Mouse (Mus musculus) midbrain, embryonic 14.5 days (tissue): ENCODE measurements around the gene Exph5. TPM values are rescaled to one million over a fixed set of nuclear protein-coding genes. Genes with fewer than 3 reads are reported as not detected.
A peak's percentile ranks its signal among the peaks of the same experiment; 100 is the strongest.

Experiments used
- ATAC-seq: fragments of 200-750 bp; cut with Nextera tagmentation; 2 replicates; pipeline ENCODE4 v1.8.0; 2017; ENCODE audit warnings: moderate number of reproducible peaks, moderate library complexity; ENCODE audit not compliant: low FRiP score, low TSS enrichment
- DNase-seq: peaks from one replicate; pipeline ENCODE4 v3.0.0-alpha.2; 2015
- H3K27ac ChIP-seq: fragments of 300-500 bp; sonication (generic); replicated peaks from 2 replicates; pipeline ENCODE4 v1.5.1; 2014; ENCODE audit warnings: mild to moderate bottlenecking, low read depth, low read length, moderate library complexity
- H3K27me3 ChIP-seq: fragments of 300-500 bp; sonication (generic); 2 replicates; pipeline ENCODE4 v1.6.1; 2014; ENCODE audit warnings: low read length, control low read depth, mixed read lengths; ENCODE audit not compliant: control insufficient read depth, insufficient read depth
- H3K36me3 ChIP-seq: fragments of 300-500 bp; sonication (generic); 2 replicates; pipeline ENCODE4 v1.6.1; 2014; ENCODE audit warnings: low read length, control low read depth; ENCODE audit not compliant: control insufficient read depth, insufficient read depth
- H3K4me1 ChIP-seq: fragments of 300-500 bp; sonication (generic); 2 replicates; pipeline ENCODE4 v1.6.1; 2014; ENCODE audit warnings: mild to moderate bottlenecking, antibody characterized with exemption, low read length, control low read depth; ENCODE audit not compliant: control insufficient read depth, insufficient read depth
- H3K4me2 ChIP-seq: fragments of 300-500 bp; sonication (generic); 2 replicates; pipeline ENCODE4 v1.6.1; 2014; ENCODE audit warnings: mild to moderate bottlenecking, low read length, moderate library complexity
- H3K4me3 ChIP-seq: fragments of 300-500 bp; sonication (generic); replicated peaks from 2 replicates; pipeline ENCODE4 v1.5.1; 2014; ENCODE audit warnings: low read depth, low read length
- H3K9ac ChIP-seq: fragments of 300-500 bp; sonication (generic); replicated peaks from 2 replicates; pipeline ENCODE4 v1.6.1; 2014; ENCODE audit warnings: mild to moderate bottlenecking, low read length, moderate library complexity
- H3K9me3 ChIP-seq: fragments of 300-500 bp; sonication (generic); 2 replicates; pipeline ENCODE4 v1.6.1; 2016; ENCODE audit warnings: low read length, control low read depth, mixed read lengths; ENCODE audit not compliant: control insufficient read depth
- WGBS: fragments of 180-500 bp; shearing (Covaris S2); extraction: QIAGEN DNeasy Blood & Tissue Kit; methylation state at CpG from one replicate; pipeline ENCODE4 v1.1.7; 2014; 5-methylcytosine and 5-hydroxymethylcytosine counted together
- polyA plus RNA-seq: library from polyadenylated mRNA; unstranded; fragments of >200 nt; fragmentation: Nextera tagmentation; extraction: Ambion mirVana; gene quantifications from 2 replicates; pipeline ENCODE4 v1.2.1, GENCODE M21; 2014

Exph5 gene
- polyA plus RNA-seq = 0.23 and 0.79 TPM in 2 replicates

GRCm38 (mm10) chr9:53301269-53301720, at the start of gene Exph5:
Gene Exph5 (plus strand): TSS chr9:53301670.
- Histone ChIP-seq H3K27ac (no peak within 1 kb of the TSS), H3K27me3 (no peaks in the 10 kb centered on the region; the same call in 1 of the 2 replicates), H3K4me2 (peak within 1 kb of the TSS; percentile 71), H3K4me3 (peak within 1 kb of the TSS; percentile 32), H3K9ac (peak within 1 kb of the TSS; percentile 31; the same call in 1 of the 2 replicates), H3K9me3 (no peaks in the 10 kb centered on the region), H3K4me1 (peaks cover 7% of the 10 kb centered on the region; the same call in 1 of the 2 replicates), H3K36me3 (no peaks in the 10 kb centered on the region)
- peak; percentile 62 for DNase-seq
- WGBS = under 1% methylated on average over 11 of the region's 11 CpGs
- ATAC-seq = no peak

GRCm38 (mm10) chr9:53254368-53254767, 47.1 kb upstream of the Exph5 start:
- DNase-seq (peak; percentile 91), ATAC-seq (no peak)
- H3K4me2 ChIP-seq = no peak overlapping the region
- H3K27ac ChIP-seq = no peak overlapping the region
- H3K9ac ChIP-seq = no peak overlapping the region
- no peaks in the 10 kb centered on the region for H3K4me1 ChIP-seq
- H3K27me3 ChIP-seq = no peaks in the 10 kb centered on the region
- 14% methylated on average over 4 of the region's 4 CpGs for WGBS
- H3K36me3 ChIP-seq = no peaks in the 10 kb centered on the region
- H3K4me3 ChIP-seq = no peak overlapping the region
- no peaks in the 10 kb centered on the region for H3K9me3 ChIP-seq

GRCm38 (mm10) chr9:53256690-53257305, 44.7 kb upstream of the Exph5 start:
- no peak overlapping the region for H3K4me2 ChIP-seq
- no peak overlapping the region for H3K27ac ChIP-seq
- H3K36me3 ChIP-seq = no peaks in the 10 kb centered on the region
- H3K4me3 ChIP-seq = no peak overlapping the region
- no peaks in the 10 kb centered on the region for H3K9me3 ChIP-seq
- H3K4me1 ChIP-seq = no peaks in the 10 kb centered on the region
- ATAC-seq = no peak
- no peak overlapping the region for H3K9ac ChIP-seq
- WGBS = 78% methylated on average over 4 of the region's 4 CpGs
- DNase-seq = no peak
- no peaks in the 10 kb centered on the region for H3K27me3 ChIP-seq

- DNase-seq (no peak), ATAC-seq (no peak)
- H3K9ac ChIP-seq = no peak overlapping the region
- WGBS = 4% methylated on average over 3 of the region's 3 CpGs
- H3K36me3 ChIP-seq = no peaks in the 10 kb centered on the region
- H3K4me3 ChIP-seq = no peak overlapping the region
- no peak overlapping the region for H3K27ac ChIP-seq
- H3K27me3 ChIP-seq = no peaks in the 10 kb centered on the region
- no peaks in the 10 kb centered on the region for H3K9me3 ChIP-seq
- no peak overlapping the region for H3K4me2 ChIP-seq
- H3K4me1 ChIP-seq = no peaks in the 10 kb centered on the region
Observed at GRCm38 (mm10) chr9:53257772-53258171, 43.7 kb upstream of the Exph5 start.

GRCm38 (mm10) chr9:53258199-53258598, 43.3 kb upstream of the Exph5 start:
- Histone ChIP-seq H3K36me3 (no peaks in the 10 kb centered on the region), H3K4me3 (no peak overlapping the region), H3K4me2 (no peak overlapping the region), H3K4me1 (no peaks in the 10 kb centered on the region), H3K27ac (no peak overlapping the region), H3K27me3 (no peaks in the 10 kb centered on the region), H3K9me3 (no peaks in the 10 kb centered on the region), H3K9ac (no peak overlapping the region)
- ATAC-seq (no peak), DNase-seq (no peak)
- 47% methylated on average over 6 of the region's 6 CpGs for WGBS

GRCm38 (mm10) chr9:53264387-53264786, 37.1 kb upstream of the Exph5 start:
- no peak overlapping the region for H3K4me2 ChIP-seq
- WGBS = 69% methylated on average over 4 of the region's 4 CpGs
- H3K36me3 ChIP-seq = no peaks in the 10 kb centered on the region
- H3K4me1 ChIP-seq = no peaks in the 10 kb centered on the region
- H3K27me3 ChIP-seq = no peaks in the 10 kb centered on the region
- no peaks in the 10 kb centered on the region for H3K9me3 ChIP-seq
- no peak overlapping the region for H3K4me3 ChIP-seq
- no peak overlapping the region for H3K9ac ChIP-seq
- peak; percentile 8 for DNase-seq
- no peak overlapping the region for H3K27ac ChIP-seq
- ATAC-seq = no peak

GRCm38 (mm10) chr9:53265589-53265988, 35.9 kb upstream of the Exph5 start:
- H3K4me2 ChIP-seq = no peak overlapping the region
- H3K9me3 ChIP-seq = no peaks in the 10 kb centered on the region
- ATAC-seq = no peak
- WGBS = 58% methylated on average over 2 of the region's 2 CpGs
- no peaks in the 10 kb centered on the region for H3K36me3 ChIP-seq
- no peak for DNase-seq
- no peak overlapping the region for H3K9ac ChIP-seq
- no peak overlapping the region for H3K4me3 ChIP-seq
- no peaks in the 10 kb centered on the region for H3K27me3 ChIP-seq
- no peak overlapping the region for H3K27ac ChIP-seq
- no peaks in the 10 kb centered on the region for H3K4me1 ChIP-seq

GRCm38 (mm10) chr9:53268036-53268435, 33.4 kb upstream of the Exph5 start:
- no peak for DNase-seq
- H3K9ac ChIP-seq = no peak overlapping the region
- no peaks in the 10 kb centered on the region for H3K4me1 ChIP-seq
- no peak for ATAC-seq
- WGBS = 81% methylated on average over 5 of the region's 5 CpGs
- H3K27me3 ChIP-seq = no peaks in the 10 kb centered on the region
- H3K9me3 ChIP-seq = no peaks in the 10 kb centered on the region
- H3K27ac ChIP-seq = no peak overlapping the region
- no peaks in the 10 kb centered on the region for H3K36me3 ChIP-seq
- H3K4me2 ChIP-seq = no peak overlapping the region
- H3K4me3 ChIP-seq = no peak overlapping the region

- 83% methylated on average over 5 of the region's 5 CpGs for WGBS
- peak; percentile 47 for DNase-seq
Observed at GRCm38 (mm10) chr9:53268731-53269465, 32.6 kb upstream of the Exph5 start.

More at GRCm38 (mm10) chr9:53268731-53269465, 32.6 kb upstream of the Exph5 start:
- Histone ChIP-seq H3K4me1 (no peaks in the 10 kb centered on the region), H3K27me3 (no peaks in the 10 kb centered on the region), H3K9ac (no peak overlapping the region), H3K36me3 (no peaks in the 10 kb centered on the region), H3K27ac (no peak overlapping the region), H3K4me3 (no peak overlapping the region), H3K4me2 (no peak overlapping the region), H3K9me3 (no peaks in the 10 kb centered on the region)
- ATAC-seq = no peak
